Mouse (Mus musculus): Measurements from ENCODE around the gene Alg12. TPM values are rescaled to one million over a fixed set of nuclear protein-coding genes. Genes with fewer than 3 reads are reported as not detected.
"Not testable (repeated sequence)": the region's sequence is repeated elsewhere in the genome, so short reads cannot be mapped to it uniquely, and the experiment has no call there.

Alg12 gene
- polyA plus RNA-seq, 1 experiment from 2014 or later = 11.8 TPM

DNA sequence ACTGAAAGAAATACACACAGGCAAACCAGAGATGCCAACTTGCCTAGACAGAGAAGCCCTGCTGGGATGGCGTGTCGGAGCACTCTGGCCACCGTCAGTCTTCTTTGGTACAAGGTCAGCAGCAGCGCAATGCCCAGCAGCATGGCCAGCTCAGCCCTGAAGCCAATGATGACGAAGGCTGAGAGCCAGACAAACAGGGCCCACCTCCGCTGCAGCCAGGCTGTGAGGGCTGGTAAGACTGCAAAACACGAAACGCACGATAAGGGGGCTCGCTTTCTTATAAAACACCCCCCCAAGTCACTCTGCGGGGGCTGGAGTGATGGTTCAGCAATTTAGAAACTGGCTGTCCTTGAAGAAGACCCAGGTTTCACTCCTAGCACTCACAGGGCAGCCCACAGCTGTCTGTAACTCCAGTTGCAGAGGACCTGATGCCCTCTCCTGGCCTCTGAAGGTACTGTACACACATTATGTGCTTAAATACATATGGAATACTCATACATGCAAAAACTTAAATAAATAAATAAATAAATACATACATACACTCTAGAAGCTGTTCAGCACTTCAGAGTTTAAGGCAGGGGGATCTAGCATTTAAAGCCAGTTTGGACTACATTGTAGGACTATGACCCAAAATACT is 4.6 kb downstream of the Alg12 start:
- Histone ChIP-seq H3K27ac (replicated peaks; ENCODE audit: low read depth, low read length) (no peak overlapping the region), H3K4me3 (ENCODE audit: low read depth, low read length) (no peak overlapping the region), H3K9me3 (ENCODE audit: control insufficient read depth, low read length) (no peaks in the 10 kb centered on the region), H3K4me1 (ENCODE audit: control insufficient read depth, insufficient read depth, low read length) (peaks cover 4% of the 10 kb centered on the region; the same call in 1 of the 2 replicates), H3K9ac (ENCODE audit: low read depth, low read length) (no peak overlapping the region), H3K36me3 (ENCODE audit: control insufficient read depth, insufficient read depth, low read length) (peaks cover 53% of the 10 kb centered on the region), H3K4me2 (ENCODE audit: low read depth, low read length) (no peak overlapping the region), H3K27me3 (replicated peaks; ENCODE audit: control insufficient read depth, insufficient read depth, low read length) (no peaks in the 10 kb centered on the region)
- ATAC-seq (ENCODE audit: low read depth) = no peak
- 92% methylated on average over 11 of the region's 11 CpGs for WGBS
- no peak for DNase-seq (ENCODE audit: low spot score)

GRCm38 (mm10) chr15:88813873-88814272 is 5.2 kb downstream of the Alg12 start:
- not testable (repeated sequence) for H3K4me2 ChIP-seq (ENCODE audit: low read depth, low read length); H3K27me3 ChIP-seq (replicated peaks; ENCODE audit: control insufficient read depth, insufficient read depth, low read length); H3K9me3 ChIP-seq (ENCODE audit: control insufficient read depth, low read length); ATAC-seq (ENCODE audit: low read depth); DNase-seq (ENCODE audit: low spot score); H3K4me3 ChIP-seq (ENCODE audit: low read depth, low read length); H3K9ac ChIP-seq (ENCODE audit: low read depth, low read length); H3K27ac ChIP-seq (replicated peaks; ENCODE audit: low read depth, low read length); H3K4me1 ChIP-seq (ENCODE audit: control insufficient read depth, insufficient read depth, low read length)
- peaks cover 53% of the 10 kb centered on the region for H3K36me3 ChIP-seq (ENCODE audit: control insufficient read depth, insufficient read depth, low read length)
- WGBS = 91% methylated on average over 2 of the region's 2 CpGs

DNA sequence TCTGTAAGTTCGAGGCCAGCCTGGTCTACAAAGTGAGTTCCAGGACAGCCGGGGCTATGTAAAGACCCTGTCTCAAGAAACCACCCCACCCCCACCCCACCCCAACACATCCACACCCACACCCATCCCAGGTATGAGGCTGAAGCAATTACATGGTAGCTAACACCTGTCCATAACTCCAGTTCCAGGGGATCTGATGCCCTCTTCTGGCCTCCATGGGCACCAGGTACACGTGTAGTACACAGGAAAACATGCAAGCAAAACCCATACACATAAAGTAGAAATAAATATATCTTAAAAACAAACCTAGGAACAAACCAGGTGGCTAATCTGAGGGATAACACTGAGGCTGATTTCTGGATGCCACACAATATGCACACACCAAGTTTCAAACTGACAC is 5.9 kb downstream of the Alg12 start:
- no peak overlapping the region for H3K27ac ChIP-seq (replicated peaks; ENCODE audit: low read depth, low read length)
- no peak for ATAC-seq (ENCODE audit: low read depth)
- H3K4me2 ChIP-seq (ENCODE audit: low read depth, low read length) = no peak overlapping the region
- H3K36me3 ChIP-seq (ENCODE audit: control insufficient read depth, insufficient read depth, low read length) = peaks cover 53% of the 10 kb centered on the region
- 90% methylated on average over 3 of the region's 3 CpGs for WGBS
- H3K4me1 ChIP-seq (ENCODE audit: control insufficient read depth, insufficient read depth, low read length) = peaks cover under 1% of the 10 kb centered on the region; the same call in 1 of the 2 replicates
- H3K9me3 ChIP-seq (ENCODE audit: control insufficient read depth, low read length) = no peaks in the 10 kb centered on the region
- no peaks in the 10 kb centered on the region for H3K27me3 ChIP-seq (replicated peaks; ENCODE audit: control insufficient read depth, insufficient read depth, low read length)
- DNase-seq (ENCODE audit: low spot score) = no peak
- no peak overlapping the region for H3K4me3 ChIP-seq (ENCODE audit: low read depth, low read length)
- no peak overlapping the region for H3K9ac ChIP-seq (ENCODE audit: low read depth, low read length)

DNA sequence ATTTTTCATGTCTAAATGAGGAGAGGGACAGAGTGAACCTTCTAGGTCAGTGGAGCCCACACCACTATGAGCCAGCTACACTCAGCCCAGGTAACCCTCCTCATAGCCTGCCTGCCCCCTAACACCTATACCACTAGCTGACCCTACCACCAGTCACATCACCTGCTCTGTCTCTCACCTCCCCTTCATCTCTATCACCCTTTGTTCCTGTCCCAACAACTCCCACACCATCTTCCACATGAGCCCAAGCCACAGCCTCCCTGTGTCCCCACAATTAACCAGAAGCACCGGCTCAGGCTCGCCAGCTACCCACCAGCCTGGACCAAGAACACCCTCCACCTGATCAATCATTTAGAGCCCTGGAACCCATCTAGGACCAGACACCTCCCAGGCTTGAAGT is 8.7 kb downstream of the Alg12 start:
- no peak overlapping the region for H3K9ac ChIP-seq (ENCODE audit: low read depth, low read length)
- no peak overlapping the region for H3K4me2 ChIP-seq (ENCODE audit: low read depth, low read length)
- H3K27ac ChIP-seq (replicated peaks; ENCODE audit: low read depth, low read length) = no peak overlapping the region
- H3K27me3 ChIP-seq (replicated peaks; ENCODE audit: control insufficient read depth, insufficient read depth, low read length) = no peaks in the 10 kb centered on the region
- no peak overlapping the region for H3K4me3 ChIP-seq (ENCODE audit: low read depth, low read length)
- WGBS = 87% methylated on average over 2 of the region's 2 CpGs
- H3K9me3 ChIP-seq (ENCODE audit: control insufficient read depth, low read length) = no peaks in the 10 kb centered on the region
- ATAC-seq (ENCODE audit: low read depth) (no peak), DNase-seq (ENCODE audit: low spot score) (no peak)
- no peaks in the 10 kb centered on the region for H3K4me1 ChIP-seq (ENCODE audit: control insufficient read depth, insufficient read depth, low read length)
- peaks cover 63% of the 10 kb centered on the region for H3K36me3 ChIP-seq (ENCODE audit: control insufficient read depth, insufficient read depth, low read length)

- Histone ChIP-seq H3K36me3 (ENCODE audit: control insufficient read depth, insufficient read depth, low read length) (peaks cover 59% of the 10 kb centered on the region), H3K4me2 (ENCODE audit: low read depth, low read length) (no peak overlapping the region)
- WGBS = 87% methylated on average over 8 of the region's 8 CpGs
These were observed 11.0 kb downstream of the Alg12 start for GRCm38 (mm10) chr15:88808121-88808520.

DNA sequence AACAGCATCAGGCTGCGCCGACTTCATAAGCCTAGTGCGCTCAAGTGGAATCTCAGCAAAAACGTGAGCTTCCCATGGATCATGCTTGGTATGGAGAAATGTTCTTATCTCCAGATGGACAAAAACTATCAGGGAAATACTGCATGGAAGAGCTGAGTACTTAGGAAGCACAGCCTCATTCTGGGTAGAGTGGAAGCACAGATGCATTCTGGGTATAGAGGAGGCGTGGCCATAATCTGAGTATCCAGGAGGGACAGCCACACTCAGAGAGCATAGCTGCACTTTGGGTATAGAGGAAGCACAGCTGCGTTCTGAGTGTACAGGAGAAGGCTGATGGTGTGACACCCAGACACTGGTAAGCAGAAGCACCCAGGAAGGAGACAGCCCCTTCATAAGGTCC is 16.8 kb downstream of the Alg12 start:
- Histone ChIP-seq H3K9me3 (ENCODE audit: control insufficient read depth, low read length) (no peaks in the 10 kb centered on the region), H3K4me3 (ENCODE audit: low read depth, low read length) (no peak overlapping the region), H3K4me1 (ENCODE audit: control insufficient read depth, insufficient read depth, low read length) (no peaks in the 10 kb centered on the region), H3K9ac (ENCODE audit: low read depth, low read length) (no peak overlapping the region), H3K4me2 (ENCODE audit: low read depth, low read length) (no peak overlapping the region), H3K27ac (replicated peaks; ENCODE audit: low read depth, low read length) (no peak overlapping the region), H3K27me3 (replicated peaks; ENCODE audit: control insufficient read depth, insufficient read depth, low read length) (no peaks in the 10 kb centered on the region), H3K36me3 (ENCODE audit: control insufficient read depth, insufficient read depth, low read length) (peaks cover 31% of the 10 kb centered on the region)
- DNase-seq (ENCODE audit: low spot score) = no peak
- no peak for ATAC-seq (ENCODE audit: low read depth)
- WGBS = 91% methylated on average over 6 of the region's 6 CpGs

More at GRCm38 (mm10) chr15:88808121-88808520, 11.0 kb downstream of the Alg12 start:
- no peaks in the 10 kb centered on the region for H3K4me1 ChIP-seq (ENCODE audit: control insufficient read depth, insufficient read depth, low read length)
- H3K27ac ChIP-seq (replicated peaks; ENCODE audit: low read depth, low read length) = no peak overlapping the region
- H3K27me3 ChIP-seq (replicated peaks; ENCODE audit: control insufficient read depth, insufficient read depth, low read length) = no peaks in the 10 kb centered on the region
- no peaks in the 10 kb centered on the region for H3K9me3 ChIP-seq (ENCODE audit: control insufficient read depth, low read length)
- no peak overlapping the region for H3K4me3 ChIP-seq (ENCODE audit: low read depth, low read length)
- H3K9ac ChIP-seq (ENCODE audit: low read depth, low read length) = no peak overlapping the region
- DNase-seq (ENCODE audit: low spot score) (no peak), ATAC-seq (ENCODE audit: low read depth) (no peak)

GRCm38 (mm10) chr15:88801903-88802302 is 17.2 kb downstream of the Alg12 start:
- no peaks in the 10 kb centered on the region for H3K9me3 ChIP-seq (ENCODE audit: control insufficient read depth, low read length)
- H3K27ac ChIP-seq (replicated peaks; ENCODE audit: low read depth, low read length) = no peak overlapping the region
- no peak for DNase-seq (ENCODE audit: low spot score)
- no peak overlapping the region for H3K4me2 ChIP-seq (ENCODE audit: low read depth, low read length)
- H3K36me3 ChIP-seq (ENCODE audit: control insufficient read depth, insufficient read depth, low read length) = peaks cover 29% of the 10 kb centered on the region
- H3K27me3 ChIP-seq (replicated peaks; ENCODE audit: control insufficient read depth, insufficient read depth, low read length) = no peaks in the 10 kb centered on the region
- H3K9ac ChIP-seq (ENCODE audit: low read depth, low read length) = no peak overlapping the region
- no peaks in the 10 kb centered on the region for H3K4me1 ChIP-seq (ENCODE audit: control insufficient read depth, insufficient read depth, low read length)
- ATAC-seq (ENCODE audit: low read depth) = no peak
- no peak overlapping the region for H3K4me3 ChIP-seq (ENCODE audit: low read depth, low read length)
- 92% methylated on average over 3 of the region's 3 CpGs for WGBS

DNA sequence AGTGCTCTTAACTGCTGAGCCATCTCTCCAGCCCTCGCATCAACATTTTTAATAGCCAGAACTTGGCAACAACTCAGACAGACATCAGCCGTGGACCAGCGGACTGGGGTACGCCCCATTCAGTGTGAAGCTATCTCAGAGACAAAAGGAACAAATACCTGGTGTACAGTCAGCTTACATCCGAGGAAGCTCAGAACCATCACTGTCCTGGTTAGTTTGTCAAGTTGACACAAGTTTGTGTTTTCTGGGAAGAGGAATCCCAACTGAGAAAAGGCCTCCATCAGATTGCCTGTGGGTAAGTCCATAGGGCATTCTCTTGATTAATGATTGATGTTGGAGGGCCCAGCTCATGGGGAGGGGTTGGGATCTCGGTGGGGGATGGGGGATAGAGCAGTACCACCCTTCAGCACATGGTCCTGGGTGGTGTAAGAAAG is 18.2 kb downstream of the Alg12 start:
- ATAC-seq (ENCODE audit: low read depth) (no peak), DNase-seq (ENCODE audit: low spot score) (no peak)
- Histone ChIP-seq H3K4me1 (ENCODE audit: control insufficient read depth, insufficient read depth, low read length) (no peaks in the 10 kb centered on the region), H3K4me3 (ENCODE audit: low read depth, low read length) (no peak overlapping the region), H3K9ac (ENCODE audit: low read depth, low read length) (no peak overlapping the region), H3K36me3 (ENCODE audit: control insufficient read depth, insufficient read depth, low read length) (peaks cover 22% of the 10 kb centered on the region), H3K27me3 (replicated peaks; ENCODE audit: control insufficient read depth, insufficient read depth, low read length) (no peaks in the 10 kb centered on the region), H3K9me3 (ENCODE audit: control insufficient read depth, low read length) (no peaks in the 10 kb centered on the region), H3K27ac (replicated peaks; ENCODE audit: low read depth, low read length) (no peak overlapping the region), H3K4me2 (ENCODE audit: low read depth, low read length) (no peak overlapping the region)
- WGBS = 82% methylated on average over 6 of the region's 6 CpGs

- ATAC-seq (ENCODE audit: low read depth) (no peak), DNase-seq (ENCODE audit: low spot score) (no peak)
- Histone ChIP-seq H3K9me3 (ENCODE audit: control insufficient read depth, low read length) (no peaks in the 10 kb centered on the region), H3K27ac (replicated peaks; ENCODE audit: low read depth, low read length) (no peak overlapping the region), H3K4me2 (ENCODE audit: low read depth, low read length) (no peak overlapping the region), H3K9ac (ENCODE audit: low read depth, low read length) (no peak overlapping the region), H3K36me3 (ENCODE audit: control insufficient read depth, insufficient read depth, low read length) (peaks cover 12% of the 10 kb centered on the region), H3K27me3 (replicated peaks; ENCODE audit: control insufficient read depth, insufficient read depth, low read length) (no peaks in the 10 kb centered on the region), H3K4me1 (ENCODE audit: control insufficient read depth, insufficient read depth, low read length) (no peaks in the 10 kb centered on the region), H3K4me3 (ENCODE audit: low read depth, low read length) (no peak overlapping the region)
- 79% methylated on average over 11 of the region's 11 CpGs for WGBS
These were observed 19.2 kb downstream of the Alg12 start for GRCm38 (mm10) chr15:88799950-88800371.

Data from embryonic facial prominence, embryonic 14.5 days (tissue).